Mouse (Mus musculus) heart, postnatal 10 days (tissue): ENCODE measurements around the gene Zfp503. TPM values are rescaled to one million over a fixed set of nuclear protein-coding genes. Genes with fewer than 3 reads are reported as not detected.

Experiments used
- DNase-seq, 2 experiments: peaks; one replicate each; pipeline ENCODE4 v3.0.0; 2021
- intact Hi-C: fragments of 180-260 bp; cut with DNase I; formaldehyde crosslinking; loops from one replicate; pipeline ENCODE4 v1.15.1; 2025
- total RNA-seq, 2 experiments: library from RNA; stranded (reverse); gene quantifications; 2 replicates each; pipeline ENCODE4 v1.2.3; 2021

The Zfp503 gene
- total RNA-seq, 2 experiments from 2014 or later, result 2.4 to 3.3 TPM

GRCm38 (mm10) chr14:21994061-21994990 is 4.9 kb upstream of the Zfp503 start:
- DNase-seq, result no peak
- intact Hi-C loops, result no loop called here

- no peak for DNase-seq
- intact Hi-C loops, result no loop called here
Measured at GRCm38 (mm10) chr14:21993251-21994060, 4.1 kb upstream of the Zfp503 start.

GRCm38 (mm10) chr14:21992321-21992885 is 3.0 kb upstream of the Zfp503 start:
- intact Hi-C loops, result no loop called here
- DNase-seq, result no peak

GRCm38 (mm10) chr14:21991856-21992255 is 2.5 kb upstream of the Zfp503 start:
- no peak for DNase-seq
- intact Hi-C loops, result no loop called here

- intact Hi-C loops, result no loop called here
- peak; percentile 15 to 16 for DNase-seq
Measured at GRCm38 (mm10) chr14:21991251-21991780, 1.9 kb upstream of the Zfp503 start.

- intact Hi-C loops, result no loop called here
- peak; percentile 5 to 9 for DNase-seq
Measured at GRCm38 (mm10) chr14:21990321-21991021, 1.1 kb upstream of the Zfp503 start.

- peak; percentile 41 to 48 for DNase-seq
- intact Hi-C loops, result loop anchor here (5.0 to 10.0 kb wide), 3 partner anchors 454 to 1414 kb away; no protein-coding TSS in a partner anchor
Measured at GRCm38 (mm10) chr14:21988577-21989290, 667 bp downstream of the Zfp503 start.

- peak; percentile 94 to 95 for DNase-seq
- intact Hi-C loops, result loop anchor here (2.0 to 10.0 kb wide), 4 partner anchors 454 to 1414 kb away; no protein-coding TSS in a partner anchor
Measured at GRCm38 (mm10) chr14:21987660-21988576, 1.5 kb downstream of the Zfp503 start.

- DNase-seq, result peak; percentile 32 to 45
- intact Hi-C loops, result loop anchor here (1.0 to 10.0 kb wide), 5 partner anchors 455 to 1415 kb away; no protein-coding TSS in a partner anchor
Measured at GRCm38 (mm10) chr14:21986733-21987659, 2.4 kb downstream of the Zfp503 start.

GRCm38 (mm10) chr14:21985981-21986732 is 3.2 kb downstream of the Zfp503 start:
- intact Hi-C loops, result loop anchor here (1.0 to 10.0 kb wide), 5 partner anchors 456 to 1416 kb away; no protein-coding TSS in a partner anchor

GRCm38 (mm10) chr14:21985426-21985931 is 3.9 kb downstream of the Zfp503 start:
- intact Hi-C loops, result loop anchor here (5.0 to 10.0 kb wide), 3 partner anchors 457 to 1417 kb away; no protein-coding TSS in a partner anchor
- DNase-seq, result no peak

More at GRCm38 (mm10) chr14:21985981-21986732, 3.2 kb downstream of the Zfp503 start:
- DNase-seq, result peak; percentile 91

- intact Hi-C loops, result loop anchor here (5.0 to 10.0 kb wide), 3 partner anchors 457 to 1417 kb away; no protein-coding TSS in a partner anchor
- peak; percentile 24 to 35 for DNase-seq
Measured at GRCm38 (mm10) chr14:21984757-21985425, 4.5 kb downstream of the Zfp503 start.

- intact Hi-C loops, result loop anchor here (10.0 kb wide), 1 partner anchor 831 kb away; no protein-coding TSS in a partner anchor
- DNase-seq, result peak in 1 of 2 experiments; percentile 9
Measured at GRCm38 (mm10) chr14:21983950-21984730, 5.3 kb downstream of the Zfp503 start.

- intact Hi-C loops, result loop anchor here (10.0 kb wide), 1 partner anchor 831 kb away; no protein-coding TSS in a partner anchor
- DNase-seq, result peak; percentile 35 to 47
Measured at GRCm38 (mm10) chr14:21983311-21983949, 6.0 kb downstream of the Zfp503 start.
